Mouse (Mus musculus) erythroblast, embryonic 14.5 days (primary cell): ENCODE measurements around the gene Ddx39. TPM values are rescaled to one million over a fixed set of nuclear protein-coding genes. Genes with fewer than 3 reads are reported as not detected.

Source experiments
- H3K27me3 ChIP-seq: 2 replicates; pipeline ENCODE4 v1.6.1; 2012; ENCODE audit warnings: inconsistent platforms; ENCODE audit not compliant: control insufficient read depth
- H3K36me3 ChIP-seq: 2 replicates; pipeline ENCODE4 v1.6.1; 2012; ENCODE audit warnings: mild to moderate bottlenecking, inconsistent platforms; ENCODE audit not compliant: control insufficient read depth
- H3K4me1 ChIP-seq: 2 replicates; pipeline ENCODE4 v1.6.1; 2012; ENCODE audit warnings: inconsistent platforms; ENCODE audit not compliant: control insufficient read depth
- H3K4me3 ChIP-seq: replicated peaks from 2 replicates; pipeline ENCODE3; 2012; ENCODE audit warnings: moderate library complexity, mild to moderate bottlenecking, inconsistent platforms
- H3K9me3 ChIP-seq: 2 replicates; pipeline ENCODE4 v1.6.1; 2012; ENCODE audit warnings: low read length, inconsistent platforms, mixed read lengths; ENCODE audit not compliant: control insufficient read depth
- GATA1 ChIP-seq: IDR thresholded peaks from 2 replicates; pipeline ENCODE4 v1.6.1; 2012; ENCODE audit warnings: low read length, inconsistent platforms, mixed read lengths
- TAL1 ChIP-seq: IDR thresholded peaks from 3 replicates; pipeline ENCODE4 v1.6.1; 2012; ENCODE audit warnings: low read length, inconsistent platforms, mixed read lengths
- polyA plus RNA-seq: library from polyadenylated mRNA; stranded (reverse); fragments of >175 nt; gene quantifications from 2 replicates; pipeline ENCODE4 v1.2.3, GENCODE M21; 2012

Ddx39 gene
- polyA plus RNA-seq, 1 experiment = 5.3 TPM

DNA sequence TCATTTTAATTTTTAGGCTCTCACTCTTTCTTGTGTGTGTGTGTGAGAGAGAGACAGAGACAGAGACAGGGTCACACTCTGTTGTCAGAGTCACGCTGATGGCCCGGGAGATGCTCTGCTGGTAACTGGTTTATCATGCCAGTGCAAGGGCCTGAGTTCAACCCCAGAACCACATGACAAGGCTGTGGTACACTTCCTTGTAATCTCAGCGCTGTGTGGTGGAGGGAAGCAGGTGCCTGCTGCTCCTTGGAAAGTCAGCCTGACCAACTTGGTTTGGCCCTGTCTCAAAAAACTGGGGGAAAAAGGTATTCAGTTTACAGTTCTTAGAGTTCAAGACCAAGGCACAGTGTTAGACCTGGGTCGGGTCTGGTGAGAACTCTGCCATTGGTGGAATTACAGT lies 52.5 kb downstream of the Ddx39 start:
- H3K36me3 ChIP-seq = no peaks in the 10 kb centered on the region
- H3K4me1 ChIP-seq = peaks cover 26% of the 10 kb centered on the region
- no peak for TF ChIP-seq GATA1
- TF ChIP-seq TAL1 = no peak
- H3K9me3 ChIP-seq = peaks cover 4% of the 10 kb centered on the region; the same call in 1 of the 2 replicates
- no peaks in the 10 kb centered on the region for H3K27me3 ChIP-seq
- H3K4me3 ChIP-seq = no peak overlapping the region

- TF ChIP-seq TAL1 = peak; percentile 14; the same call in 1 of the 3 replicates
- no peak for TF ChIP-seq GATA1
- Histone ChIP-seq H3K4me3 (no peak overlapping the region), H3K9me3 (peaks cover 4% of the 10 kb centered on the region; the same call in 1 of the 2 replicates), H3K36me3 (no peaks in the 10 kb centered on the region), H3K4me1 (peaks cover 37% of the 10 kb centered on the region), H3K27me3 (no peaks in the 10 kb centered on the region)
These were observed 53.5 kb downstream of the Ddx39 start for GRCm38 (mm10) chr8:83768526-83768925.

DNA sequence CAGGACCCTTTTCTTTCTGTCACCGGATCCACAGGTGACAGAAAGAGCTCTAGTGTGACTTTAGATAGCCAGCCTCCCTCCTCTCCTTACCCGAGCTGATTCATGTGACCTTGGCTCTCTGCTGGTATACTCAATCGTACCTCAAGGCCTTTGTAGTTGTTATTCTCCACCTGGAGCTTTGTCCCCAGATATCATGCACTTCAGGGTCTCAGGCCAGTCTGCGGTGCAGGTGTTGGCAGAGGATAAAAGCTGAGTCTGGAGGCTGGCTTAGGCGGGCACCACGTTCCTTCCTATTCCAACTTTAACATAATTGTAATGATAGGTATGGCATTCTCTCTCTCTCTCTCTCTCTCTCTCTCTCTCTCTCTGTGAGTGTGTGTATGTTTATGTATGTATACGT lies 54.7 kb downstream of the Ddx39 start:
- H3K4me1 ChIP-seq = peaks cover 37% of the 10 kb centered on the region
- H3K9me3 ChIP-seq = peaks cover 4% of the 10 kb centered on the region; the same call in 1 of the 2 replicates
- no peaks in the 10 kb centered on the region for H3K27me3 ChIP-seq
- TF ChIP-seq TAL1 (no peak), GATA1 (no peak)
- H3K4me3 ChIP-seq = no peak overlapping the region
- H3K36me3 ChIP-seq = no peaks in the 10 kb centered on the region

GRCm38 (mm10) chr8:83770669-83771068 lies 55.7 kb downstream of the Ddx39 start:
- H3K36me3 ChIP-seq = no peaks in the 10 kb centered on the region
- H3K4me3 ChIP-seq = no peak overlapping the region
- peaks cover 4% of the 10 kb centered on the region; the same call in 1 of the 2 replicates for H3K9me3 ChIP-seq
- H3K27me3 ChIP-seq = no peaks in the 10 kb centered on the region
- peaks cover 37% of the 10 kb centered on the region for H3K4me1 ChIP-seq
- TF ChIP-seq TAL1 = no peak
- no peak for TF ChIP-seq GATA1

GRCm38 (mm10) chr8:83771791-83772190 lies 56.8 kb downstream of the Ddx39 start:
- Histone ChIP-seq H3K4me1 (peaks cover 37% of the 10 kb centered on the region), H3K4me3 (no peak overlapping the region), H3K36me3 (no peaks in the 10 kb centered on the region), H3K9me3 (peaks cover under 1% of the 10 kb centered on the region; the same call in 1 of the 2 replicates), H3K27me3 (no peaks in the 10 kb centered on the region)
- no peak for TF ChIP-seq TAL1
- TF ChIP-seq GATA1 = no peak

DNA sequence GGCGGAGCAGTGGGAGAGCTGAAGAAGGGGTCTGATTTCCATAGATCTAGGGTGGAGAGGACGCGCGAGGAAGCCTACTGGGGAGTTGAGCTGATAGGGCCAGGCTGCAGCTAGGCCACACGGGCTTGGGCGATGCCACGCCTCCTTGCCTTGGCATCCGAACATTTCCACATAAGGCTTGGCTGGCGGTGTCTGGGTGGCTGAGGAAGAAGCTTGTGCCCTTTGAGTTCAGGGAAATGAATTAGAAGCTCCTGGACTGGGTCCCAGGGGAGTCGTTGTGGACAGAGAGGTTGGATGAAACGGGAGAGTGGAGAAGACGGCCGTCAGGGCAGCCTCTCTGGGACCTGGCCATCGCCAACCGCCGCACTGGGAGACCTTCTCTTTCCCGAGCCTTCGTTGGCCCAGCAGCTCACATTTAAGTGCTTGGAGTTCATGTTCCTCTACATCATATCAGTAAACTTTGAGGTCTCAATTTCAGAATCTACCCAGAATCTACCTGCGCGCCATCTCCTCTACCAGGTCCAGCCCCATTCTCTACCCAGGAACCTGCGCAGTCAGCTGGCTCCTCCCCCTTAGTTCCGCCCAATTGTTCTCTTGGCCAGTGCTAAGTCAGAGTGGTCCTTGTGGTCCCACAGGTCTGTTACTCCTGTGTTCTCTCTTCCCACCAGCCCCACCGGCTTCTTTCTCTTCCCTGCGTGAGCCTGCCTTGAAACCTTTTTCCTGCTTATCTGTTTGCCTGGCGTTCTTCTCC lies 57.9 kb downstream of the Ddx39 start:
- H3K27me3 ChIP-seq = no peaks in the 10 kb centered on the region
- H3K9me3 ChIP-seq = no peaks in the 10 kb centered on the region
- peak overlapping the region; percentile 60 for H3K4me3 ChIP-seq
- peaks cover 34% of the 10 kb centered on the region for H3K4me1 ChIP-seq
- H3K36me3 ChIP-seq = no peaks in the 10 kb centered on the region
- no peak for TF ChIP-seq TAL1
- no peak for TF ChIP-seq GATA1

DNA sequence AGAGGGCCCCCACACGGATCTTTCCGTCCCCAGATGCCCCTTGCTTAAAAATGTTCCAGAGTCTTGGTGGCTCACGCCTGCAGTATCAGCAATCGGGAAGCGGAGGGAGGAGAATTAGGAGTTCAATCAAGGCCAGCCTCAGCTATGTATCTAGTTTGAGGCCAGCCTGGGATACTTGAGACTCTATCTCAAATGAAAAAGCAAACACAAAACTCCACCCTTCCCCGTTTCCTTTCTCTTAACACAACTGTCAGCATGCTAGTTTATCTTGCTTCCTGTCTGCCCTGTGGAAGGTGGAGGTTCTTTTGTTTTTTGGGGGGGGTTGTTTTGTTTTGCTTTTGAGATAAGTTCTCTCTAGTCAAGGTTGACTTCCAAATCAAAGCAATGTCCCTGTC lies 58.5 kb downstream of the Ddx39 start:
- H3K27me3 ChIP-seq = no peaks in the 10 kb centered on the region
- no peak for TF ChIP-seq GATA1
- TF ChIP-seq TAL1 = no peak
- H3K4me3 ChIP-seq = no peak overlapping the region
- peaks cover 30% of the 10 kb centered on the region for H3K4me1 ChIP-seq
- no peaks in the 10 kb centered on the region for H3K9me3 ChIP-seq
- H3K36me3 ChIP-seq = no peaks in the 10 kb centered on the region

GRCm38 (mm10) chr8:83774221-83774620 lies 59.2 kb downstream of the Ddx39 start:
- TF ChIP-seq TAL1 (no peak), GATA1 (no peak)
- Histone ChIP-seq H3K4me3 (no peak overlapping the region), H3K4me1 (peaks cover 23% of the 10 kb centered on the region), H3K36me3 (no peaks in the 10 kb centered on the region), H3K27me3 (no peaks in the 10 kb centered on the region), H3K9me3 (no peaks in the 10 kb centered on the region)

Other genes starting within 250 kb of the Ddx39 start
- not detected in 2 replicates for gene Olfr370, start 179.4 kb upstream of the Ddx39 start, polyA plus RNA-seq
- 76.6 and 87.5 TPM in 2 replicates for gene Ndufb7, start 148.5 kb upstream of the Ddx39 start, polyA plus RNA-seq
- gene Tecr, start 107.2 kb upstream of the Ddx39 start, polyA plus RNA-seq = 33.6 and 58.0 TPM in 2 replicates
- 20.5 and 20.7 TPM in 2 replicates for gene Dnajb1, start 107.0 kb upstream of the Ddx39 start, polyA plus RNA-seq
- 7.9 and 10.0 TPM in 2 replicates for gene Gipc1, start 62.5 kb upstream of the Ddx39 start, polyA plus RNA-seq
- 0.01 and 0.02 TPM in 2 replicates for gene Ptger1, start 48.5 kb upstream of the Ddx39 start, polyA plus RNA-seq
- gene Pkn1, start 16.0 kb upstream of the Ddx39 start, polyA plus RNA-seq = 1.2 and 1.7 TPM in 2 replicates
- 0.17 and 0.35 TPM in 2 replicates for gene Adgre5, start 26.1 kb downstream of the Ddx39 start, polyA plus RNA-seq
- 0.04 and 0.08 TPM in 2 replicates for gene Adgrl1, start 184.9 kb downstream of the Ddx39 start, polyA plus RNA-seq
- not detected in 2 replicates for gene Gm10644, start 240.0 kb downstream of the Ddx39 start, polyA plus RNA-seq
- 56.4 and 58.6 TPM in 2 replicates for gene Asf1b, start 240.3 kb downstream of the Ddx39 start, polyA plus RNA-seq